Mouse (Mus musculus) hindlimb bud, embryonic 11.5 days (tissue): Measurements from ENCODE around the gene Smyd3.

Source experiments
- DNase-seq: peaks from one replicate; pipeline ENCODE4 v3.0.0-alpha.2; 2012; ENCODE audit warnings: low read depth, low spot score; ENCODE audit errors: extremely low spot score

The Smyd3 gene

DNA sequence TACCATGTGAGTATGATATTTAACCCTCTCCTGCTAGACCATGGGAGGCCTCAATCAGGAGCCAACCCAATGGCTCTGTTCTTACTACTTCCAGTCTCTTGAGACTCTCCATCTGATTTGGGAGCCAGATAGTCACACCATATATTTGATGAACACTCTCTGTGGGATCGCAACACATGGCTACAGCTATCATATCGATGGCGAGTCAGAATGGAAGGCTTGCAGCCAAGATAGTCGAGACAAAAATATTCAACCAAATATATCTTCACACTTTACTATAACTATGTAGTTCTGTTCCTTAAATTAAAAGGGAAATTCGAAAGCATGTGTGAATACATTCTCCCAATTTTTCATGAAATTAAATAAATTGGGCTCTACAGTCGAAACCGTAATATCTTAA is 132.2 kb downstream of the Smyd3 start:
- DNase-seq = no peak

DNA sequence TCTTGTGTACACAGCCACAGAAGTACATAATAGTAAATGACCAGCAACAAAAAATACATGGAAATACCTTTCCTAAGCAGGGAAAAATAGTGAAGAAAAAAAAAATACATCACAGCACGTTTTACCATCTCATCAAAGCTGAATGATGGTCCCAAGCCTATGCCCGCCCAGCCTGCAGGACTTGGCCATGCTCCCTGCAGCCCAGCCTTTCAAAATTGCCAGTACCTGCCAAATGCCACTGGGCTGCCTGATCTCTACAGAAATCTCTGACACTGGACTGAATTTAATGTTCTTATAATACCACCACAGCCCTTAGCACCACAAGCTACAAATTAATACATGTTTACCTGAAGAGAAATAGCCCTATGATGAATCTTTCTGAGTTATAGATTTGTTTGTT is 133.5 kb downstream of the Smyd3 start:
- DNase-seq = no peak

DNA sequence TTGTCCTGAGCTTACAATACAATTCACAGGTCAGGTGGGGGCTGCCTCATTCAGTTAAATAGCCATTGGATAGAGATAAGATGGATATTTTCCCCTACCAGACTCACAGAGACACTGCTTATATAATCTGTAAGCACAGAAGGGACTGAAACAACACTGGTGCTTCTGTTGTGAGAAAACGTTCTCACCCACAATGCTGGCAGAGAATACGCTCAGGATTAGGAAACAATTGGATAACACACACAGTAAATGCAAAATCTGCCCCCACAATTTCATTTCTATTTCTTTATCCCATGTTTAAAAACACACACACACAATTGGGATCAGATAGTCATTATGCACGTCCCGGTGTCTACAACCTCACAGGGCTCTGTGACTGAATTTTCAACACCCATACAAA is 139.7 kb downstream of the Smyd3 start:
- DNase-seq = no peak

DNA sequence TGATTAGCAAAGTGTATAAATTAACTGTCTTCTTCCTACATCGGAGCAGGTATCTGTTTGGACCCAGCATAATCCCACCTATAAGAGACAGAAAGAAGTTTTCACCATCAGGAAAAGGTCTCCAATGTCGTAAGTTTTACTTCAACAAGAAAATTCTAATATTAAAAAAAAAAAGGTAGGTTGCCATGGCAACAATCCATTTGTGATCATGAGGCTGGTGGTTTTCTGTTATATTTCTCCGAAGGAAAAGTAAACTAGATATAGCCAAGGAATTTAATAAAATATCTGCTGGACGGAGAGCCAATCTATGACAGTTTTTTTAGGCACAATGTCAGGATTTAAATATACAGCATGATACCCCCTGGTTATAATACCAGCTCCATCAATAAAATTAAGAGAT is 142.9 kb downstream of the Smyd3 start:
- DNase-seq = no peak

DNA sequence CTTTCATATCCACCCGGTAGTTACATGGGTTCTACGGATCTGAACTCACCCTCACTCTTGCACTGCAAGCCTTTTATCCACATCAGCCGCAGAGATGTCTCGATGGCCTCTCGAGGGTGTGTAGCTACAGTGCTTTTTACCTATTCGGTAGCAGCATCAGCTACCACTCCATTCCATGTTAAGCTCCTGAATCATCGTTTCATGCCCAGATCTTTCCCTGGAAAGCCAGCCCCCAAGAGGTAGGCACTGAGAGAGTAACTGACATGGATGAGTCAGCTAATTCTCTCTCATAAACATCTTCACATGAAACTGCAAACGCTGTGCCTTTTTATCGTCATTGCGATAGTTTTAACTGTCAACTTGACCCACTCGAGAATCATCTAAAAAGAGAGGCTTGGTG is 143.9 kb downstream of the Smyd3 start:
- no peak for DNase-seq

DNA sequence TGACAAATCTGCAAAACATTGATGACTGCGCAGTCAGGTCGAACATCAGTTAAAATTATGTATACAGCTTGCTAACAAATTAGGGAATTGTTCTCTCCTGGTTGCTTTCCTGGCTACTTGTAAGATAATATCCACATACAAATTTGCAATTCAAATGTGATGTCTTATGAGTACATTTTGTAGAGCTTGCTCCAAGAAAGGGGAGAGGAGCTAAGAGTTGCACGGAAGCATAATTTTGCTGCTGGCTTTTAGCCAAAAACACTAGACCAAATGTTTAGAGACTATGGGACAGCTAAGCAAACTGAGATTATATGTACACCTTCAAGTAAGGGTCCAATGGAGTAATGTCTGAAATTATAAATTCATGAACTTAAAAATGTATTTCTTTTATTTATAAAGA is 146.7 kb downstream of the Smyd3 start:
- no peak for DNase-seq

DNA sequence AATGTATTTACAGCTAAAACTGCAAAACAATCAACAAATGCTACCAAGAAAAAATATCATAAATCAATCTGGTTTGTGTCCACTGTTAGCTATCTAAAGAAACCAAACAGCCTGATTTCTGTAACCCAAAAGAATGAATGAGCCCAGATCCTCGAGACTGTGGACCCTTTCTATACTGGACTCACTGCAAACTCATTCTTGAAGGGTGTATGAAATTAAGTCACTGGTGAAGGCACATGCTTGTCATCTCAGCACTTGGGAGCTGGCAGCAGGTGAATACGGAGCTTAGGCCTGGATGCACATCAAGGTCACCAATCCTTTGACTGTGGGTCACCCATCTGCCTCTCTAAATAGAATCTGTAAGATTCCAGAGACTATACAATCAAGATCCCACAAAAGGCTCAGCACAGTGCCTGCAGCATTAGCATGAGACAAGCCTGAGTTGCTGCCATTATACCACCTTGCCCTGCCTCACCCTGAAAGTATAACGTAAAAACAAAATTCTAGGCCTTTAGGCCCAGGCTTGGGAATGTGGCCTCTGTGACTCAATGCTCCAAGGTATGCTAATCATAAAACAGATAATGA is 149.3 kb downstream of the Smyd3 start:
- DNase-seq = no peak

DNA sequence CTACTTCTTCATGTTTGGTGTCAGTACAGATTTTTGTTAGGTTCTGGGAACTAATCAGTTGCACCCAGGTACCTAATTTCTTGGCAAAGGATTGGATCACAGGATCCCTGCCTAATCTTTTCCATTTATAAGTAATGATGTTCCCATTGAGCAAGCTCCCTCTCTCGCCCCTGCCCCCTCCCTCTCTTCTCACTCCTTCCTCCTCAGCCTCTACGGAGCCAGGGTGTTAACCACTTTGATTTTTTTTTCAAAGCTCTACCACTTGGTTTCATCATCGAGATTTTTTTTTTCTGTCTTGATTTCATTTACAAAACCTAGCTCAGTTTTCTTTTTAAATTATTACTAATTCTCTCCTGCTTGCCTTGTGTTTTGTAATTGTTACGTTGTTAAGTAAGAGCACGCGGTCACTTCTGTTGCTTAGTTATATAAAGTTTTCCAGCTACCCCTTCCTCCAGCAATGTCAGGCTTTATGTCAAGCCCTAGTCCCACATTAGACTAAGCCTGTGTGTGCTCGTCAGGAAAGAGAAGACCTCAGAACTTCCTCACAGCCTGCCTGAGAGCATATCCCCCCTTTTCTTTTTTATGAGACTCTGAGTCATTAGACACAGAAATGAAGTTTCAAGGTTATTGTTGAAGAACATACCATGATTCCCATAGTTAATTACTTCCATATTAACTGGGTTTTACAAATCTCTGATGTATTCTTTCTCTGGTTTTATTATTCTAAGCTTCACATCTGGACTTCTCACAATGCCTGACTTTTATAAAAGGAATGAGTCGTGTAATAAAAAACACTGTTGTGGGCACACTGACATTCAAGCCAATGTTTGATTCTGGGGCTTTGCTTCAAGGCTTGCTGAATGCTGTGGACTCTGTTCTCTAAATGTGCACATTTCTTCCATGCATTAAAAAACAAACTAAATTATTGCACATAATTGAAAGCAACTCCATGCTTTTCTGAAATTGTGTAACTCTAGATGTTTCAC is 156.1 kb downstream of the Smyd3 start:
- peak; percentile 18 for DNase-seq

DNA sequence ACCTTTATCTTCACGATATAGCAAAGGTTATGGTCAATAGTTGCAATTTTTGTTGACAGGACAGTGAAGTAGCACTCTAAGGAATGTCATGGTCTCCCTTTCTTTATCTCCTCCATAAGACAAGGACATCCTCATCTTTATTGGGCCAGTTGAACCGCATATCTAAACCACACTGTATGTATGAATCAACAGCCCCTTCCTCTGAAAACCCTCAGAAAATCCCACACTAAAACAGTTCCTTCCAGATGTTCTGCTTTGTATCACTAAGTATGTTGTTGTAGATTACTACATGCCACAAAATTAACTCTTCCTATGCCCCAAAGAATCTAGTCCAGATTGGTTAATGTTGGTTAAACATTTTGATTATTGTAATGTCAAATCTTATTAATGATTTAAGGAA is 160.7 kb downstream of the Smyd3 start:
- no peak for DNase-seq

DNA sequence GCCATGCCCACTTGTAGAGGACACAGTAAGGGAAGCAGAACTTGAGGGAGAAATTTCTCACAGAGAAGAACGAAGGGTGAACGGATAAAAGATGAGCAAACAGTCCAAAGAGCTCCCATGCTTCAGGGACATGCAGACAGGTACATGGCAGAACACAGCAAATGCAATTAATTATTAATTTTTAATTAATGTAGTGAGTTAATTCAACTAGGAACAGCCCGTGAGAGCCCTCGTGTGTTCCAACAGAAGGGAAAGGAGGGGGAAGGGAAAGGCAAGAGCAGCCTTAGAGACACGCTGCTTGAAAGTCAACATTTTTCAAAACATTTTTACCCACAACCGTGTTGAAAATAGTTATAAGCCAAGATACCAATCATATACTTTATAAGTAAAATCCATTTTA is 163.6 kb downstream of the Smyd3 start:
- no peak for DNase-seq

DNA sequence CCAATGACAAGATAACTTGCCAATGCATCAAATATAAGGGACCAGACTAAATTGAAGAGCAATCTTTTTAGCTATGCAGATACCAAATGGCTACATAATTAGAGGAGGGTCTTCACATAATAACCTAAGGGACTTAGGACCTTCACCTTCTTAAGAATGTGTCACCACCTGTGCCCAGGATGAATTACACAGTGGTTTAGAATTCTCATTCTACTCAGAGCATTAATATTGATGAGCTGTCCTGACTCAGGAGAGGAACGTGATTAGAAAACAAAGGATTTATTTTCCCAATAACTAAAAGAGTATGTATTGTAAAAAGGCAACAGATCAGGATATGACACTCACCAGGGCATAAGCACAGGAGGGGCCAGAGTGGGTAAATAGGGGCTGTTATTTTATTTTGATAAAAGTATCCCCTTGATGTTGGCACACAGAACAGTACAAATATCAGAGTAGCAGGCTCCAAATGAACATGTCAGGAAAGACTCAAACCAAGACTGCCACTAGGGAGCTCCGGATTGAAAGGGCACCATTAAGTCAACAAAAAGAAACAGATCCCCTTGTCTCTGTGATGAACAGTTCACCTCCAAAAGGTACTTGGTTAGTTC is 172.4 kb downstream of the Smyd3 start:
- no peak for DNase-seq

DNA sequence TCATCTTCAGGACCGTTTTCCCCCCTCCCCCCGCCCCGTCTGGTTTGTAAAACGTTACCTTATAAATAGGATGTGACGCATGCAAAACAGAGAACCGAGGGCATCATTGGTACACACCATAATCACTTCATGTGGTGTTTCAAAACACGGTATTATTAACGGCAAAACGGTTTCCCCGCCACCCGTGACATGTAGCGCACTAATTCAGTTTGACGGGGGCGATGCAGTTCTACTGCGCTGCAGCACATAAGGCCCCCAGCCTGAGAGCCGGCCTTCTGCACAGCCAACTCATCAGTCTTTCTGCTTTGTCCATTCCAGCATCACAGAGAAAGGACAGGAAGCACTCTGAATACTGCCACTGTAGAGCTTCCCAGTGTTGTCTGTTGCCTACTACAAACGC is 174.4 kb downstream of the Smyd3 start:
- DNase-seq = no peak

DNA sequence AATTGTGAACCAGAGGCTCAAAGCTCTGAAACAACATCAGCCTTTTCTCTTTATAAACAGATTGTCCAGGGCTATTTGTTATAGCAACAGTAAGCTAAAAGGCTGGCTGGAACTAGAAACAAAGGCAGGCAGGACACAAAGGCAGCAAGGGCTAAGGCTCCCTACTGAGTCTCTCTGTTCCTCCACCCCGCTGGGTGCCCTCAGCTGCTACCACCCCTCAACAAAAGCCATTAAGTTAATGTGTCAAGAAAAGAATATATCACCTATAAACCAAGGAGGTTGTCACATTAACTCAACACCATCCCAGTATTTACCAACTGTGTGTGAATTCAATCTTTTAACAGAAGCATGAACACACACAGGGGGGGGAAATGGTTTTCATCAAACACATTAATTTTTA is 176.3 kb downstream of the Smyd3 start:
- DNase-seq = no peak

DNA sequence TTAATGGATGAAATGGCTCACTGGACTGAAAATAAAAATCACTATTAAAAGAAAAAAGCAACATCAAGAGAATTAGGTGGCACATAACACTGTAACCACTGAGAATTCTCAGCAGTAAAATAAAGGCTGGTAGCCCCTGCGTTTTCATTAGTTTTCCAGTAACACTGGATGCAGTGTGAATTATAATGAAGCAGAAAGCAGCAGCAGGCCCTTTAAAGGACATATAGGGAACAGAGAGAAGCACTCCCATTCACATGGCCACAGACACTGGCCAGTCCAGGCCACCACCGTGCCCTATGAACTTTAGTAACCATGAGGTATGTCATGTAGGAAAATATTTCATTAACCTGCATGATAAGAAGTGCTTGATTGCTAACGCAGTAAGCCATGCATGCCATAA is 178.8 kb downstream of the Smyd3 start:
- no peak for DNase-seq

DNA sequence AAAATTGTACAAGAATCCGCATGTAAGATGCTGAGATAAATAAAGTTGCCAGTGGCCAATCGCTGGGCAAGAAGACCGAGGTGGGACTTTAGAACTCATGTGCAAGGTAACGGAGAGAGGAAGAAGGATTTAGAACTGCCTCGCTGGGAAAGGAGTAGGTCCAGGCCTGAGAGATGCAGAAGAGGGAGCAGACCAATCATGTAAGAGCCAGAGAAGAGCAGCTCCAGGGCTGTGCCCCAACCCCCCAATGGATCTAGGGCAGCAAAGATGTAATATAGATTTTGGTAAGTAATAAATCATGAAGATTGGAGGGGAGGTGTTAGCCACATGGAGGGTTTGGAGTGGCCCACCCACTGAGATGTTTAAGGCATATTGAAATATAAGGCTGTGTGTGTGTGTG is 180.3 kb downstream of the Smyd3 start:
- DNase-seq = no peak

DNA sequence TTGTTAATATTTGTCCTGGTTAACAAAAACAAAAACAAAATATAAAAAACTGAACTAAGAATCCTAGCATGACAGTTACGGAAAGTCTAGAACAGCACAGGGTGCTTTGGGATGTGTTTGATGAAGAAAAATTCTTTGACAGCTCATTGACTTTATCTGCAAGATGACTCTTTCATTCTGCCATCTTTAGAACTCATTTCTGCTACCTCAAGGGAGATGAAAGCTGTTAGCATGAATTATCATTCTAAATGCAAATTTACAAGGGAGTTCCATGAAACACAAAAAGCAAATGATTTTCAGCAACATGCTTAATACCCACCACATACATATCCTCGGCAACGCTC is 190.9 kb downstream of the Smyd3 start:
- DNase-seq = no peak

DNA sequence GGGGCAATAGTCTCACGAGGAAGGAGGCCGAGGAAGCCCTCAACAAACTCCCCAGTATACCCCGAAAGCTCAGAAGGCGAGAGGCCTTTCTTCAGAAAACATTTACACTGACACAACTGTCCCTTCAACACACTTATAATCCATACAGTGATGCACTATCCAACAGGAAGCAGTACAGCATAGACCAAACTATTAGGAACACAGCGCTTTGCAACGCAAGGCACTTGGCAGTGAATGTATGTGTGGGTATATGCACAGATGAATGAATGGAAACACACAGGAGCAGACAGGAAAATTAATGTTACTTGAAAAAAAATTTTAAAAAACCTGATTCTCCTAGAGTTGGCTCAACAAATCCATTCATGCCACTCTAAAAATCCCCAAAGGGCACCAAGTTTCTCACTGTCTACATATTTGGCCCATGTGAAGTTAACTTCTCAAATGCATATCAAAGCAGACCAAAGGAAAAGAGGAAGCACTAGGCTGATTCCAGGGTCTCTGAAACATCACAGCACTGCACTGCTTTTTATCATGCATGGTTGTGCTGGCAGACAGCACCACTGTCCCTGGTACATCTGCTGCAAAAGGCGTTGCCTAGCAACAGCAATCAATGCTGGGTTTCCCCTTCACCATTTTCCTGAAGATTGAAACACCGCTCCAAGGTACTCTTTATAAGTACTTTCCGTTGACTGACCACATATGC is 191.4 kb downstream of the Smyd3 start:
- DNase-seq = no peak

DNA sequence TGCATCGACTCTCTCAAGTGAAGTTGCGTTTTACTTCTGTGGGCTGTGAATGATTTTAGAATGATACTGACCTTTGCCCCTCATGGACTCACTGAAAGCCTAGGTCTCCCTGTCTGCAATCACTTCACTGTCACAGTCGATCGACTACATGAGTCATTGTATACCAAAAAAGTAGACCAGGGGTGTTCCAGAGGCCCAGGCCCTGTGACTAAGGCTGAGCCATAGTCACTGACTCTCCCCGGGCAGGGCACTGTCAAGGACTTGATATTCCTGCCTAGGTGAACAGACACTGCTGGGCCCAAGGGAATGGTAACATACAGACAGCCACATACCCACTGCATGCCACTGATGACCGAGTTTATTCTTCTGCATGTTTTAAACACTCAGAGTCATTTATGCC is 193.6 kb downstream of the Smyd3 start:
- no peak for DNase-seq

DNA sequence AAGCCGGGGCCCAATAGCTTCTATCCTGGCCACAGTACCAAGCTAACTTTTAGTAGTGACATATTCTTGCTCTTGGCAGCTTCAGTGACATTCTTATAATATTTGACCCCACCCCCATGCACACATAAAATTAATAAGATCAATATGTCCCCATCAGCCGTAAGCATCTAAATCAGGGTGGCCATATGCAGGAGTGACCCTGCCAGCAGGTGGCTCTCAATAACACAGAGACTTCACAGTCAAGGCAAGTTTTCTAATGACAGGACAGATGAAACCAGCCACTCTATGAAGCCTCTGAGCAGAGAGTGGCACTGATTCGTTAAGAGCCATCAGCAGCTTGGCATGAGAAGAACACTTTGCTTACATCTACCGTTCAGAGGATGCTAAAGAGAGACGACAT is 204.2 kb downstream of the Smyd3 start:
- DNase-seq = no peak

DNA sequence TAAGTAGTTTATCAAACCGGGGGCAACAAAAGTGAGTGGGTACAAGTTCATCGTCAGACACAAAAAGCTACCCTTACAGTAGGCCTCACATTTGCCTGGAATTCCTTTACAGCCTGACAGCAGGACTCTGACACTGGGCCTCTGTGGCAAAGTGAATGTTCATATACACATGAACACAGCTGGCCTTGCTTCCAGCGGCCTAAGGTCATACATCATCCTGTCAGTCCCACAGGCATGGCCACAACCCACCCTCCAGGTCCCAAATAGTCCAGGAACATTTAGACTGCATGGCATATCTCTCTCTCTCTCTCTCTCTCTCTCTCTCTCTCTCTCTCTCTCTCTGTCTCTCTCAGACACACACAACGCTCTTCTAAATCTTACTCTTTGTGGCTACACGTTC is 208.4 kb downstream of the Smyd3 start:
- DNase-seq = no peak

DNA sequence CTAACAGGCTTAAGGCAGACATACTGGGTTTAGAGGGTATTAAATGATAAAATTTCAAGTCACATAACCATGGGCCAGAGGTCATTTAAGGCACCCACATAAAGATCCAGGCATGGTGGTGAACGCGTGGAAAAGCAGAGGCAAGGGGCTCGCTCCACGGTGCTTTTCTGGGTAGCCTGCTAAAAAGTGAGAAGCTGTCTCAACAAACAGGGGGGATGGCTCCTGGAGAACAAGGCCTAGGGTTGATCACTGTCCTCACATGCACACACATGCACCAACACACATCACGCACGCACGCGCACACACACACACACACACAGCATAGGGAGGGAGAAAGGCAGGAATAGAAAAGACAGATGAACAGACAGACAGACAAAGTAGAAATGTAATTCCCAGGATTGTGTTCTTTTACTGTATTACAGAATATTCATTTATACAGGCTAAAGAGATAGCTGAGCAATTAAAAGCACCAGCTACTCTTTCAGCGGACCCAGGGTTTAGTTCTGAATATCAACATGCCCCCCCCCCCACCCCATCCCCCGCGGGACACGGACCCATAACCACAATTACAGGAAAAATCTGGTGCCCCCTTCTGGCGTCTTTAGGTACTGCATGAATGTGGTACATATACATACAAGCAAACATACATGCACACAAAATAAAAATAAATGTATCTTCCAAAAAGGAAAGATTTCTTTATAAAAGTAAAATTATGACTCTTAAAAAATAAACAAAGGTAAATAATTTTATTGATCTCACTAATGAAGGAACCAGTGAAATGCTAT is 215.2 kb downstream of the Smyd3 start:
- DNase-seq = no peak
